Mouse (Mus musculus): ENCODE measurements around the gene Muc5ac. TPM values are rescaled to one million over a fixed set of nuclear protein-coding genes. Genes with fewer than 3 reads are reported as not detected.
"Not testable (repeated sequence)": the region's sequence is repeated elsewhere in the genome, so short reads cannot be mapped to it uniquely, and the experiment has no call there.

Gene Muc5ac
- total RNA-seq (2021) = not detected
- long read RNA-seq, experiment 1 = 0 reads
- long read RNA-seq, experiment 2 = 0 reads

GRCm38 (mm10) chr7:141788677-141789452, at the start of gene Muc5ac:
TSS of gene Muc5ac (plus strand) at chr7:141788972.
- intact Hi-C loops (cut with DNase I) = no loop called here
- no peak for DNase-seq

- intact Hi-C loops (cut with DNase I) = no loop called here
Observed at GRCm38 (mm10) chr7:141747451-141748100, 41.2 kb upstream of the Muc5ac start.

DNA sequence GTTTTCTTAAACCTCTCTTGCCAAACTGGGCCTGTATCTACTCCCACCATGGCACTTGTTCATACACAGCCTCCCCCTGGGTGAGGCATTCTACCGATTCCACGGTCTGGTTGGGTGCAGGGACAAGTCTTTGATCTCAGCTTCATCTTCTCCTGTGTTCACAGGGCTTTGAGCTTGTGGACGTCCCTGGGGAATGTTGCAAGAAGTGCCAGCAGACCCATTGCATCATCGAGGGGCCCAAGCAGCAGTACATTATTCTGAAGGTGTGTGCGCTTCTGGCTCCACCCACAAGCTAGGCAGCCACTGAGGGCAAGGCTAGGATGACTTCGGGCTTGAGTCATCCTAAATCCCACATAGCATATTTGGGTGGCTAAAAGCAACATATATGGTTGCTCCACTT, 36.3 kb upstream of the Muc5ac start:
- DNase-seq = no peak
- intact Hi-C loops (cut with DNase I) = no loop called here

More at GRCm38 (mm10) chr7:141747451-141748100, 41.2 kb upstream of the Muc5ac start:
- DNase-seq = no peak

DNA sequence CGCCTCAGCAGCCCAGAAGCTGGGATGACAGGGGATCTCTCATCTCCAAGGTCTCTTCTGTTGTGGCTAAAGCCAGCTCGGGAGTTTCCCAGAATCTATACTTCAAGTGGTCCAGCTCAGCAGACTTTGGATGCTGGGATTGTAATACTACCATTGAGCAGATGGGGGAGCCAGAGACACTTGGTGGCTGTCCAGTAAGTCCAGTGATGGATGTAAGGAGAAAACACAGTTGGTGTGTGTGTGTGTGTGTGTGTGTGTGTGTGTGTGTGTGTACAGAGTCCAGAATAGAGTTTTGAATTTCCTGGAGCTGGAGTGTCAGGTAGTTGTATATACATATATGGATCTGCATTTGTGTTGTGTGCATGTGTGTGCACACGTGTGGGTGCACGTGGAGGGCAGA, 32.9 kb upstream of the Muc5ac start:
- intact Hi-C loops (cut with DNase I) = no loop called here

GRCm38 (mm10) chr7:141758291-141758690, 30.5 kb upstream of the Muc5ac start:
- intact Hi-C loops (cut with DNase I) = no loop called here
- DNase-seq = no peak

More for the DNA sequence above, 32.9 kb upstream of the Muc5ac start:
- DNase-seq = no peak

GRCm38 (mm10) chr7:141770521-141770920, 18.3 kb upstream of the Muc5ac start:
- intact Hi-C loops (cut with DNase I) = loop anchor here (5.0 kb wide), 1 partner anchor 157 kb away; no protein-coding TSS in a partner anchor

GRCm38 (mm10) chr7:141770988-141771387, 17.8 kb upstream of the Muc5ac start:
- no peak for DNase-seq

More at GRCm38 (mm10) chr7:141770521-141770920, 18.3 kb upstream of the Muc5ac start:
- no peak for DNase-seq

GRCm38 (mm10) chr7:141772058-141772557, 16.7 kb upstream of the Muc5ac start:
- intact Hi-C loops (cut with DNase I) = loop anchor here (5.0 kb wide), 1 partner anchor 155 kb away; no protein-coding TSS in a partner anchor
- DNase-seq = no peak

More at GRCm38 (mm10) chr7:141770988-141771387, 17.8 kb upstream of the Muc5ac start:
- intact Hi-C loops (cut with DNase I) = loop anchor here (5.0 kb wide), 1 partner anchor 156 kb away; no protein-coding TSS in a partner anchor

- intact Hi-C loops (cut with DNase I) = loop anchor here (5.0 kb wide), 1 partner anchor 152 kb away; no protein-coding TSS in a partner anchor
Observed at GRCm38 (mm10) chr7:141774855-141775254, 13.9 kb upstream of the Muc5ac start.

DNA sequence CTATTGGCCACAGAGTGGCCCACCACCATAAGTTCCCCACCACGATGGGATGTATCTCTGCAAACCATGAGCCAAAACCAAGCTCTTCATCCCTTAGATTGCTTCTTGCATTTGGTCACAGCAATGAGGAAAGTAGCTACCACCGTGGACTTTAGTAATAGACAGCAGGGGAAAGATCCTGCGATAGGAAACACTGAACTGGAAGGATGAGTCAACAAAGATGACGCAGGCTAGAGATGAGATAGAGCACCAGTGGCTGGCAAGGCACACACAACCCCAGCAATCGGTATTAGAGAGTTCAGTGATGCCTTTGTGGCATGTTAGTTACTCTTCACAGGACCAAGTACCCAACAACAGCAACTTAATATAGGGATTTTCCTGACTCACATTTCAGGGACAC, 12.6 kb upstream of the Muc5ac start:
- DNase-seq = no peak
- intact Hi-C loops (cut with DNase I) = no loop called here

More at GRCm38 (mm10) chr7:141774855-141775254, 13.9 kb upstream of the Muc5ac start:
- DNase-seq = no peak

GRCm38 (mm10) chr7:141794251-141794650, 5.5 kb downstream of the Muc5ac start:
- DNase-seq = no peak
- intact Hi-C loops (cut with DNase I) = no loop called here

GRCm38 (mm10) chr7:141803206-141803605, 14.4 kb downstream of the Muc5ac start:
- no peak for DNase-seq
- intact Hi-C loops (cut with DNase I) = no loop called here

GRCm38 (mm10) chr7:141805384-141805783, 16.6 kb downstream of the Muc5ac start:
- intact Hi-C loops (cut with DNase I) = no loop called here

DNA sequence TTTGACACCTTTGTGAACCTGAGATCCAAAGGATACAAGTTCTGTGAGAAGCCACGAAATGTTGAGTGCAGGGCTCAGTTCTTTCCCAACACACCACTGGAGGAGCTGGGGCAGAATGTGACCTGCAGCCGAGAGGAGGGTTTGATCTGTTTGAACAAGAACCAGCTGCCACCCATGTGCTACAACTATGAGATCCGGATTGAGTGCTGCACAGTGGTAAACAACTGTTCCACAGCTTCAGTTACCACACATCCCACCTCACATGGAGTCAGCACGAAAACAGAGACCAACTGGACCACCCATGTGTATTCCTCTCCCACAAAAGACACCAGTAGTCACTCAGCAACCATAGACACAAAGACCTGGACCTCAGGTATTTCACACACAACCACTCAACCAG, 19.1 kb downstream of the Muc5ac start:
- intact Hi-C loops (cut with DNase I); DNase-seq: not testable (repeated sequence)

More at GRCm38 (mm10) chr7:141805384-141805783, 16.6 kb downstream of the Muc5ac start:
- DNase-seq = no peak

GRCm38 (mm10) chr7:141809933-141810332, 21.2 kb downstream of the Muc5ac start:
- intact Hi-C loops (cut with DNase I) = not testable (repeated sequence)

GRCm38 (mm10) chr7:141813321-141813720, 24.5 kb downstream of the Muc5ac start:
- intact Hi-C loops (cut with DNase I) = no loop called here

More at GRCm38 (mm10) chr7:141809933-141810332, 21.2 kb downstream of the Muc5ac start:
- DNase-seq = not testable (repeated sequence)

DNA sequence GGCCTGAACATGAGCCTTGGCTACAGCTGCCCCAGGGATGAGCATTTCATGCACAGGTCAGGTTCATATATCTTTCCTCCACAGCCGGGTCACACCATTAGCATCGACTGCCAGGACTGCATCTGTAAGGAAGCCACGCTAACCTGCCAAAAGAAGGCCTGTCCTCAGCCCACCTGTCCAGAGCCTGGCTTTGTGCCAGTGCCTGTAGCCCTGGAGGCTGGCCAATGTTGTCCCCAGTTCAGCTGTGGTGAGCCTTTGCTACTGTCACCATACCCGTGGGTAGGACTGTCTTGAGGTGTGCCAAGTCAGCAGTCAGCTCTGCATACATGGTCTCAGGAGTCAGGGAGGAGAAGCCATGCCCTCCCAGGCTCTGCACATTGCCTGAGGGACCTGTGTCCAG, 26.6 kb downstream of the Muc5ac start:
- no peak for DNase-seq
- intact Hi-C loops (cut with DNase I) = no loop called here

More at GRCm38 (mm10) chr7:141813321-141813720, 24.5 kb downstream of the Muc5ac start:
- no peak for DNase-seq

- no peak for DNase-seq
- intact Hi-C loops (cut with DNase I) = no loop called here
Observed at GRCm38 (mm10) chr7:141817355-141818075, 28.7 kb downstream of the Muc5ac start.

GRCm38 (mm10) chr7:141818267-141818666, 29.5 kb downstream of the Muc5ac start:
- no peak for DNase-seq
- intact Hi-C loops (cut with DNase I) = no loop called here

DNA sequence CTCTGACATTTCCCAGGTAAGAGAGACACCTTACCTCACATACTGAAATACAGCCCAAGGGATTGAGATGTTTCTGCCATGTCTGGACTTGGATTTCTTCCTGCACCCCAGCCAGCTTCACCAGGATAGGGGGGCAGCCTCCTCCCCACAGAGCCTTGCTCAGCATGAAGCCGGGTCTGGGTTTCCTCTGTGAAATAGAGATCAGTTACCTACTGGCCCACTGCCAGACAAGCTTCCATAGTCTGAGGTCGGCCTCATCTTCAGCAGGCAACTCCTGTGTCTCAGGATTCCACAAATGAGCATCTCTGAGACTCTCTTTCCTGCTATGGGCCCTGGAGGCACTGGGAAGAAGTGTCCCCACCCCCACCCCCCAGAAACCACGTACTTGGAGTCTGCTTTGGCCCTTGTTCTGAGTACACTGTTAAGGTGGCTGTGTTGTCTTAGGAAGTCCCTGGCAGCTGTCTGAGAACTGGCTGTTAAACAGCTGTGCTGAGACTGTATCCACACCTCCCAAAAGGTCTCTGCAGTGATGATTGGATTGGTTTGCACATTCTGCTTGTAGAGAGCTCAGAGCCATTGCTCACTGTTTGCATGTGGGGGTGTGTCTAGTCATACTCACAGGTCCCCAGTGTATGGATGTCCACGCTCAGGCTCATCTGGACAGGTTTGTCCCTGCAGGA, 34.0 kb downstream of the Muc5ac start:
- intact Hi-C loops (cut with DNase I) = no loop called here
- DNase-seq = no peak
